Mouse (Mus musculus): ENCODE data around the gene Tbc1d9. TPM values are rescaled to one million over a fixed set of nuclear protein-coding genes. Genes with fewer than 3 reads are reported as not detected.

Tbc1d9 gene
- total RNA-seq, 2 experiments from 2014 or later, result 4.5 to 5.2 TPM

DNA sequence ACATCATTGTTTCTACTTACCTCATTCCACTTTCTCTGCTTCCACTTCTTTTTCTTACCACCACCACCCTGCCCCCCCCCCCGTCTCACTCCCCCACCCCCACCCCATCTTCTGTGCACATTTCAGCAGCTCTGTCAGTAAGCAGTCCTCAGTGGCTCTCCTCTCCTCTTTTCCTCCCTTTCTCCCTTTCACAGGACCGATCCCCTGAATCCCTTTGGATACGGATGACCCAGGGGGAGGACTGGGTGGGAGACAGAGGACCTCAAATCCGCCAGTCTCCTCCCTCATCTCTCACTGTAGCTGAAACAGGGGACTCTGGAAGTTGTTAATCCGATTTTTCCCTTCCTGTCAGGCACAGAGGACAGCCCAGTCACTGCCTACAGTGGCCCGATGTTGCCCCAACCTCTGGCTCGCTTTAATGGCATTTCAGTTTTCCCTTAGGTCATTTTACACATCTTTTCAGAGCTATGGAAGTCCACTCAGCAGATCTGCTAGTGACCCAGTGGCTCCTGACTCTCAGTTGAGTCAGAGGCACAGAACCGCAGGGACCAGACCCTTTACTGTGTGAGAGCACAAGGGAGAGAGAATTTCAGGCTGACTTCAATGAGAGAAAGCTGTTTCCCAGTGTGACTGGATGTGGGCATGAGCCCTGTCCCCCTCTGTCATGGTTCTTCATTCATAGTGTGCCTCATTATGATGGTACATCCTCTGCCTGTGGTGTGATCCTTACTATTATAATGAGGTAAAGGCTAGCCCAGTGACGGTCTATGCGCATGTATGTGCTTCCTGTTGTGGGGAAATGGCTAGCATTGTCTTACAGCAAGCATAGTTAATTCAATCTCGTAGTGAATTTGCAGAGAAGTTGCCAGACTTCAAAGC lies 12.4 kb downstream of the Tbc1d9 start:
- intact Hi-C loops (cut with DNase I), result loop anchor here (2.0 kb wide), 1 partner anchor 77 kb away; no protein-coding TSS in a partner anchor
- DNase-seq, result no peak

DNA sequence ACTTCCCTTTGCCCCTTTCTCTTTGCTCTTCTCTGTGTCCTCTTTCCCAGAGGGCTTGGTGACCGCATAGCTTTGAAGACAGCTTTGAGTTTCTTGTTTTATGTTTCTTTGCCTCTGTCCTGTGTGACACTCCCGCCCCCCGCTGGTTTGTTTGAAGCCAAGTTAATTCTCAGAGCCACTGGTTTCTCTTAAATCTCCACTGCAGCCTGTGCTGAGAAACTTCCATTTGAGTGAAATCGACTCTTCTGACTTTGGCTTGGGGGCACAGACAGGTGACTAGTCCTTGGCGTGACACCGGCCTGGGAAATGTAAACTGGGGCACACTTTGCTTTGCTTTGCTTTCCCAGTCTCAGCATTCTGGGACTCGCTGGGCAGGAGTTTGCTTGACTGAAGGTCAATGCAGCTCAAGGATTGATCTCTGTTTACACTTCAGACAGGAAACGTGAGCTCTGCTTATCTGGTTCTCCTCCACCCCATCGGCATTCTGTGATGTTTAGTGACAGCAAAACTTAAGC lies 13.1 kb downstream of the Tbc1d9 start:
- peak in 1 of 2 experiments; percentile 26 for DNase-seq
- intact Hi-C loops (cut with DNase I), result no loop called here

- intact Hi-C loops (cut with DNase I), result no loop called here
- no peak for DNase-seq
Observed at GRCm38 (mm10) chr8:83181851-83182482, 16.8 kb downstream of the Tbc1d9 start.

DNA sequence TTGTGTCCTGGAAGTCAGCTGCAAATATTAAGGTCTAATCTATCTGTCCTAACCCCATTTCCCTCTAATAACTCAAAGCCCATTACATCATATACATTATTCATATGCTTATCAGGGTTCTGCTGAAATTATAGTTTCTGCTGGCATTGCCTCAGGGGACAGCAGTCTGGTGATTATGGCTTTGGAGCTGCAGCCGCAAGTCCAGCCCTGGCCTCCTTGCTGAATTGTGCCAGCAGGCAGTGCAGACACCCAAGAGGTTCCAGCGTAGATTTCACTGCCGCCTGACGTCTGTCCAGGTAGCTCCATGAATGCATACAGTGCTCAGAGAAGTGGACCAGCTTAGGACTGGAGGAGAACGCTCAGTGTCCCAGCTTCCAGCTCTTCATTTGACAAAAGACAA lies 17.6 kb downstream of the Tbc1d9 start:
- intact Hi-C loops (cut with DNase I), result no loop called here
- DNase-seq, result no peak

DNA sequence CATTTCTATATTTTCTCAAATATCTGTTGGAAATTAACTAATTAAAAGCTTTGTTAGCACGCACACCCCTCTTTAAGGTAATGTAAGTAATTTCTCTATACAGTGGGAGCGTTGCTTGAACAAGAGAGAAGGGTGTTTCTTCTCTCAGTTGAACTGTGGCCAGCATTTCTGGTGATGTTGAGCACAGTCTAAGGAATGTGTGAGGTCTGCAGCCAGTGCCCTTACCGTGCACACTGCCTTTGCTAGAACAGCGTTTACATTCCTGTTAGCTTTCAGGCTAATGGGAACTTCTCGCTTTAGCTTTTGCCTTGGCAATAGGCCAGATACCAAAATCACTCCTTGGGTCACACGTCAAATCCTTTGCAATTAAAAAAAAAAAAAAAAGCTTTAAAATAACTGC lies 21.2 kb downstream of the Tbc1d9 start:
- intact Hi-C loops (cut with DNase I), result no loop called here
- DNase-seq, result no peak

- intact Hi-C loops (cut with DNase I), result no loop called here
- DNase-seq, result no peak
Observed at GRCm38 (mm10) chr8:83187363-83187962, 22.3 kb downstream of the Tbc1d9 start.

- no peak for DNase-seq
- intact Hi-C loops (cut with DNase I), result no loop called here
Observed at GRCm38 (mm10) chr8:83189538-83190095, 24.5 kb downstream of the Tbc1d9 start.

- DNase-seq, result no peak
- intact Hi-C loops (cut with DNase I), result no loop called here
Observed at GRCm38 (mm10) chr8:83196088-83196487, 30.9 kb downstream of the Tbc1d9 start.

- DNase-seq, result no peak
- intact Hi-C loops (cut with DNase I), result no loop called here
Observed at GRCm38 (mm10) chr8:83199715-83200114, 34.6 kb downstream of the Tbc1d9 start.

GRCm38 (mm10) chr8:83200191-83201177 lies 35.3 kb downstream of the Tbc1d9 start:
- peak; percentile 51 to 57 for DNase-seq
- intact Hi-C loops (cut with DNase I), result no loop called here

DNA sequence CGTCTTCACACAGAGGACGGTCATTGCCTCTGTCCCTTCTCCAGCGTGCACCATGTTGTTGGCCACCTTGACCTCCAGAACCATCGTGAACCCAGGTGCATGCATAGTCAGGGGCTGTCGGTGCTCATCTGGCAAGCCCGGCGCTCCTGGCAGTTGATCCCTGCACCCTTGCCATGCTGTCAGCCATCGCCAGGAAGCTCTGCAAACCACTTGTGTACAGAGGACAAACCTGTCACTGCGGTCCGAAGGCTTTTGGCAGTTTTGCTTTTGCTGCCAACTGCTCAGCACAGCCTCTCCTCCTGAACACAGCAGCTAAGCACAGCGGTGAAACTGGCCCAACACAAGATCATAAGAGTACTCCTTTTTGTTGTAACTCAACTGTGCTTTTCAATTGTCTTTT lies 37.8 kb downstream of the Tbc1d9 start:
- peak; percentile 25 to 27 for DNase-seq
- intact Hi-C loops (cut with DNase I), result no loop called here

DNA sequence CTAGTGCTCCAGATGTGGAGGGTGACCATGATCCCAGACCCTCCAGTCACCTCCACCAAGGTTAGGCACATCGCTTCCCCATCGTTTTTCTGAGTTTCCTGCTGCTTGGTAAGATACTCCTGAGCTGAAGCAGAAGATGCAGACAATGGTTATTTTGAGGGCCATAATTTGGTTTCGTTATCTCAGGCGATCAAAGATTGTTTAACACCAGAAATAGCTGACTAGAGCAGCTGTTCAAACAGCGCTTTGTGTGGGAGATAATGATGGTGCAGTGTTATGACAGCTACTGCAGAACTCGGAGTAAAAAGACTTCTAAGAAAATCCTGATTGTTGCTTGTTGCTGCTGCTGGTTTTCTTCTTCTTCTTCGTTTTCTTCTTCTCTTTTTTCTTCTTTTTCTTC lies 40.8 kb downstream of the Tbc1d9 start:
- intact Hi-C loops (cut with DNase I), result no loop called here

DNA sequence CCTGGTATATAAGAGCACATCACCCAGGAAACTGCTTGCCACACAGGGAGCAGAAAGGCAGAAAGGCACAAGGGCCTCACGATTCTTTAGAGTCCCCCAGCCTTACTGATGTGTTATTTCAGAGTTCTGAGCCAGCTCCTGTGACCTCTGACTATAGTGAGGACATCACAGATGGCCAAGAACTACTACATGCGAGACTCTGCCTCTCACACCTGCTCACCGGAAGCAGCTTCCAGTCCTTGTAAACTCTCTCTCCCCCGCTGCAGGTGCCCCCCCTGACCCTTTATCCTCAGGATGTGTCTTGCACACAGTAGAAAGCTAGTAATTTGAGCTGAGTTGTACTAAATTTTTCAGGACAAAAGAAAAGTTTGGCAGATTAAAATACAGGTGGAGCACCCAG lies 44.4 kb downstream of the Tbc1d9 start:
- intact Hi-C loops (cut with DNase I), result no loop called here
- no peak for DNase-seq

More for the DNA sequence above, 40.8 kb downstream of the Tbc1d9 start:
- no peak for DNase-seq

DNA sequence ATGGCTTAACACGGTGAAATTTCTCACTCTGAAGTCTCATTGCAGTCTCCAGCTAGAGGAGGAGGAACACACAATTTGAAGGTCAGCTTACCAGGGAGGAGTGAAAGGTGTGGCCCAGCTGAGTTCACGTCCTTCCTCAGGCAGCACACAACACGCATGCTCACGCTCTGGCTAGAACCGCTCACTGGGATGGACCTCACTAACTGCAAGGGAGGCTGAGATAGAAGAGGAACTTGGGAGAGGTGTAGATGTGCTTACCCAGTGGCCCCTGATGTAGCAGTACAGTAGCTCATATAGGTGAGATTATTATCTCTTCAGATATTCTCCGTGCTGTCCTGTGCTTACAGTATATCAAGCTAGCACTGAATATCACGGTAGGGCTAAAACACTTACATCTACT lies 45.5 kb downstream of the Tbc1d9 start:
- intact Hi-C loops (cut with DNase I), result no loop called here
- DNase-seq, result no peak

GRCm38 (mm10) chr8:83215065-83215464 lies 49.9 kb downstream of the Tbc1d9 start:
- DNase-seq, result peak; percentile 18 to 38
- intact Hi-C loops (cut with DNase I), result no loop called here

DNA sequence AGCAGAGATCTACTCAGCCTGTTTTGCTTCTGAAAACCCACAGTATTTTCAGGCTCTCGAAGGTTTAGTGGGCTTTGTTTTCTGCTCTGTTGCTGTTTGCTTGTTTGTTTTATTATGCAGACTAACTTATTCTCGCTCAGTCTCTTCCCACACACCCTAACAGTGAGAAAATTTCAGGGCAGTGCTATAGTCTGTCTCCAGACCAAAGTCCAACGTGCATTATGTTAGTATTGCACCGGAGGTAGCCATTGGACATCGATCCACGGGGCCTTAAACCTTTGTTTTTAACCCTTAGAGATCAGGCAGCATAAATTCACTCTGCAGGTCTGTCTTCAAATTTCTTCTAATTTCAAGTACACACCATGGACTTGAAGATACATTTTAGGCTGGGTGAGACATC lies 51.4 kb downstream of the Tbc1d9 start:
- intact Hi-C loops (cut with DNase I), result no loop called here

GRCm38 (mm10) chr8:83217196-83217595 lies 52.0 kb downstream of the Tbc1d9 start:
- intact Hi-C loops (cut with DNase I), result no loop called here
- DNase-seq, result no peak

More for the DNA sequence above, 51.4 kb downstream of the Tbc1d9 start:
- DNase-seq, result no peak

GRCm38 (mm10) chr8:83217891-83218290 lies 52.7 kb downstream of the Tbc1d9 start:
- DNase-seq, result no peak
- intact Hi-C loops (cut with DNase I), result no loop called here

GRCm38 (mm10) chr8:83219392-83219791 lies 54.2 kb downstream of the Tbc1d9 start:
- no peak for DNase-seq
- intact Hi-C loops (cut with DNase I), result no loop called here

- intact Hi-C loops (cut with DNase I), result no loop called here
- no peak for DNase-seq
Observed at GRCm38 (mm10) chr8:83220746-83221145, 55.6 kb downstream of the Tbc1d9 start.
